Mouse (Mus musculus): ENCODE measurements around the gene Cep131. TPM values are rescaled to one million over a fixed set of nuclear protein-coding genes. Genes with fewer than 3 reads are reported as not detected.

The Cep131 gene
- polyA plus RNA-seq, 2 experiments, result 2.7 to 4.4 TPM

DNA sequence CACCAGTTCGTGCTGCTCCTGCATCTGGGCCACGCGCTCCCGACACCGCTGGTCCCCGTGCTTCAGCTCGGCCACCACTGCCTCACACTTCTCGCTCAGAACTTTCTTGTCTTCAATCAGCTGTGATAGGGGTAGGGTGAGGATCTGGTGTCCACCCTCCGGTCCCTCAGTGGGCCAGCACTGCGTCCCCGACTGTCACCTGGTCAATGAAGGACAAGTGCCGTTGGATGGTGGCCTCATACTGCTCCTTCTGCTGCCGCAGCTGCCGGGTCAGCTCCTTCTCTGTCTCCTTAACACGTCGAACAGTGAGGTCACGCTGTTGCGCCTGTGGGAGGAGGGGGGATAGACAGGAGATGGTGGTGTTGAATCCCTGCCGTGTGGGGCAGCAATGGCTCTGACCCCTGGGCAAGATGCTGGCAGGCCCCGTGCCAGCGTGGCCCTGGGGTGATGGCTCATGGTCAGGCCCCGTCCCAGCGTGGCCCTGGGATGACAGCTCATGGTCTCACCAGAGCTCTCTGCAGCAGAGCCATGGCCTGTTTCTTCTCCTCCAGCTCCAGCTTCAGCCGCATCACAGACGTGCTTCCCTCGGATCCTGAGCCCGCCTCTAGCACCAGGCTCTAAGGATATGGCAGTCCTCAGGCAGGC lies 16.2 kb downstream of the Cep131 start:
- WGBS (ENCODE audit: insufficient replicate concordance), result 76% methylated on average over 27 of the region's 27 CpGs
- no peak overlapping the region for H3K4me3 ChIP-seq (ENCODE audit: insufficient read depth in 1 of 2, low read depth in 2 of 2, low read length in 2 of 2)
- no peak overlapping the region for H3K9ac ChIP-seq (replicated peaks)
- no peak for DNase-seq (ENCODE audit: low read depth in 3 of 3, low spot score in 3 of 3)
- H3K9me3 ChIP-seq (ENCODE audit: control insufficient read depth, low read length), result no peaks in the 10 kb centered on the region
- H3K27ac ChIP-seq, result no peak overlapping the region
- no peaks in the 10 kb centered on the region for H3K36me3 ChIP-seq (replicated peaks; ENCODE audit: control insufficient read depth, insufficient read depth, low read depth)
- no peaks in the 10 kb centered on the region for H3K27me3 ChIP-seq (ENCODE audit: control insufficient read depth, insufficient read depth, low read length)
- no peaks in the 10 kb centered on the region for H3K4me1 ChIP-seq (replicated peaks; ENCODE audit: control insufficient read depth in 2 of 2, insufficient read depth in 2 of 2, low read length in 1 of 2)
- TF ChIP-seq EP300 (IDR thresholded peaks at IDR 0.05; ENCODE audit: low read depth) (no peak), CTCF (IDR thresholded peaks at IDR 0.05; ENCODE audit: low read depth) (no peak)
- no peak for ATAC-seq (ENCODE audit: insufficient read depth)
- H3K4me2 ChIP-seq (ENCODE audit: low read depth), result no peak overlapping the region

DNA sequence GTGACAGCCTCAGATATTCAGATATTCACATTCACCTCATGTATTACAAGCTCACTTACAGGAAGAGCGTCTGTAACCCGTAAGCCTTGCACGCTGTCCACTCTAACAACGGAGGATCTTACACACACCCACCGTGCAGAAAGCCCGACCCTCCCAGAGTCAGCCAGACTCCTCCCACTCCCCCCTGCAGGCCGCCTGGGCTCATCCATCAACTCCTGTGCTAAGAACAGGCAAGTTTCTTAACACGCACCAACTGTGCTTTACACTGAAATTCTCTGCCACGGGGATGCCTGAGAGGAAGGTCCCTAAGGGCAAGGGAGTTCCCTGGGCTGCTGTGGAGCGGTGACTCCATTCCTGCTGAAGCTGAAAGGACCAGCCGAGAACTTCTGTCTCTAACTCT lies 17.4 kb downstream of the Cep131 start:
- Histone ChIP-seq H3K4me3 (ENCODE audit: insufficient read depth in 1 of 2, low read depth in 2 of 2, low read length in 2 of 2) (no peak overlapping the region), H3K9ac (replicated peaks) (no peak overlapping the region), H3K4me2 (ENCODE audit: low read depth) (no peak overlapping the region), H3K4me1 (replicated peaks; ENCODE audit: control insufficient read depth in 2 of 2, insufficient read depth in 2 of 2, low read length in 1 of 2) (no peaks in the 10 kb centered on the region), H3K9me3 (ENCODE audit: control insufficient read depth, low read length) (no peaks in the 10 kb centered on the region), H3K27ac (no peak overlapping the region), H3K36me3 (replicated peaks; ENCODE audit: control insufficient read depth, insufficient read depth, low read depth) (no peaks in the 10 kb centered on the region), H3K27me3 (ENCODE audit: control insufficient read depth, insufficient read depth, low read length) (no peaks in the 10 kb centered on the region)
- DNase-seq (ENCODE audit: low read depth in 3 of 3, low spot score in 3 of 3), result no peak
- no peak for TF ChIP-seq EP300 (IDR thresholded peaks at IDR 0.05; ENCODE audit: low read depth)
- no peak for TF ChIP-seq CTCF (IDR thresholded peaks at IDR 0.05; ENCODE audit: low read depth)
- WGBS (ENCODE audit: insufficient replicate concordance), result 66% methylated on average over 11 of the region's 11 CpGs
- no peak for ATAC-seq (ENCODE audit: insufficient read depth)

DNA sequence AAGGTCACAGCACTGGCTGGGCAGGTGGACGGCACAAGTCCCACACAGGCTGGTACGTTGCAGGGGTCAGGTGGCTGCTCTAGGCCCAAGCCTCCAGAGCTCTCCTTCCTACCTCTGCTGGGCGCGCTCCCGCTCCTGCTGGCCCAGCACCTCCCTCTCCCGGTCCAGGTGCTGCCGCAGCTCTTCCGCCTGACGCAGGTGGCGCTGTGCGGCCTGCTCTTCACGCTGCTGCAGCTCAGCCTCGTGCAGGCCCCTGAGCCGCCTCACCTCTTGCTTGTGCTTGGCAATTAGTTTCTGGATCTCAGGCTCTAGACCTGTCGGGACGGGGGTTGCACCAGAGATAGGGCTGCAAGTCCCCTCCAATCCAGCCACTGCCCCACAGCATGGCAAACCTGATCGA lies 18.8 kb downstream of the Cep131 start:
- no peak for TF ChIP-seq EP300 (IDR thresholded peaks at IDR 0.05; ENCODE audit: low read depth)
- peak; percentile 41 for TF ChIP-seq CTCF (IDR thresholded peaks at IDR 0.05; ENCODE audit: low read depth)
- H3K27me3 ChIP-seq (ENCODE audit: control insufficient read depth, insufficient read depth, low read length), result no peaks in the 10 kb centered on the region
- H3K9ac ChIP-seq (replicated peaks), result no peak overlapping the region
- no peak overlapping the region for H3K27ac ChIP-seq
- ATAC-seq (ENCODE audit: insufficient read depth), result no peak
- H3K4me1 ChIP-seq (replicated peaks; ENCODE audit: control insufficient read depth in 2 of 2, insufficient read depth in 2 of 2, low read length in 1 of 2), result no peaks in the 10 kb centered on the region
- no peak overlapping the region for H3K4me2 ChIP-seq (ENCODE audit: low read depth)
- H3K4me3 ChIP-seq (ENCODE audit: insufficient read depth in 1 of 2, low read depth in 2 of 2, low read length in 2 of 2), result no peak overlapping the region
- WGBS (ENCODE audit: insufficient replicate concordance), result 79% methylated on average over 17 of the region's 17 CpGs
- no peaks in the 10 kb centered on the region for H3K9me3 ChIP-seq (ENCODE audit: control insufficient read depth, low read length)
- no peak for DNase-seq (ENCODE audit: low read depth in 3 of 3, low spot score in 3 of 3)
- no peaks in the 10 kb centered on the region for H3K36me3 ChIP-seq (replicated peaks; ENCODE audit: control insufficient read depth, insufficient read depth, low read depth)

DNA sequence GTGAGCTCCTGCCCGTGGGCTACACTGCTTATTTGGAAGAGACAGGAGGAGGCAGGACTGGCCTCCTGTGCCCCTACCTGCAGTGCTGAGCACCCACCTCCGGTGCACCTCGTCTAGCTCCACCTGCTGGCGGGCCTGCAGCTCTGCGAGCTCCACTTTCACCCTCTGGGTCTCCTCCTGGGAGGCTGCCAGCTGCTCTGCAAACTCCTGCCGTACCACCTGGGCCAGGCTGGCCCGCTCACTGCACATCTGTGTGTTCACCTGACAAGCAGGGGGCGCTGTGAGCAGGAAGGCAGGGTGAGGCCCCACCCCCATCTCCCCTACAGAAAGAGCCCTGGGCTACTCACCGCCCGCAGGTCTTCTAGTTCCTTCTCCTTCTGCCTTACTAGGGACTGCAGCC lies 21.3 kb downstream of the Cep131 start:
- DNase-seq (ENCODE audit: low read depth in 3 of 3, low spot score in 3 of 3), result no peak
- WGBS (ENCODE audit: insufficient replicate concordance), result 36% methylated on average over 10 of the region's 10 CpGs
- Histone ChIP-seq H3K4me3 (ENCODE audit: insufficient read depth in 1 of 2, low read depth in 2 of 2, low read length in 2 of 2) (no peak overlapping the region), H3K36me3 (replicated peaks; ENCODE audit: control insufficient read depth, insufficient read depth, low read depth) (no peaks in the 10 kb centered on the region), H3K4me1 (replicated peaks; ENCODE audit: control insufficient read depth in 2 of 2, insufficient read depth in 2 of 2, low read length in 1 of 2) (no peaks in the 10 kb centered on the region), H3K27ac (no peak overlapping the region), H3K4me2 (ENCODE audit: low read depth) (no peak overlapping the region), H3K9ac (replicated peaks) (no peak overlapping the region), H3K27me3 (ENCODE audit: control insufficient read depth, insufficient read depth, low read length) (no peaks in the 10 kb centered on the region), H3K9me3 (ENCODE audit: control insufficient read depth, low read length) (no peaks in the 10 kb centered on the region)
- TF ChIP-seq CTCF (IDR thresholded peaks at IDR 0.05; ENCODE audit: low read depth) (peak; percentile 86), EP300 (IDR thresholded peaks at IDR 0.05; ENCODE audit: low read depth) (no peak)
- ATAC-seq (ENCODE audit: insufficient read depth), result no peak

DNA sequence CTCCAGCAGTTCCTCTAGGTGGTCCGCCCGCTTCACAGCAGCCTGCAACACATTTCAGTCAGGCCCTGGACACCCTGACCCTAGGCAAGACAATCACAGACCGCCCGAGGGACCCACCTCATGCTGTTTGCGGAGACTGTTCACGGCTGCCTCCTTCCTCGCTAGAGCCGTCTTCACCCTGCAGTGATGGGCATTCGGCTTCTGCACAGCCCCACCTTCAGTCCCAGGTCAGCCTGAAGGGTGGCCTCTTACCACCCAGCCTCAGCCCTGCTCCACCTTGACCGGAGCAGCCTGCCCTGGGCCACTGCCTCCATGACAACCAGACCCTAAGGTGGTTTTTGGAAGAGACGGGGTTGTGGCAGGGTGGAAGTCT lies 22.0 kb downstream of the Cep131 start:
- H3K27me3 ChIP-seq (ENCODE audit: control insufficient read depth, insufficient read depth, low read length), result no peaks in the 10 kb centered on the region
- no peak overlapping the region for H3K4me3 ChIP-seq (ENCODE audit: insufficient read depth in 1 of 2, low read depth in 2 of 2, low read length in 2 of 2)
- ATAC-seq (ENCODE audit: insufficient read depth), result no peak
- H3K9me3 ChIP-seq (ENCODE audit: control insufficient read depth, low read length), result no peaks in the 10 kb centered on the region
- TF ChIP-seq CTCF (IDR thresholded peaks at IDR 0.05; ENCODE audit: low read depth), result no peak
- TF ChIP-seq EP300 (IDR thresholded peaks at IDR 0.05; ENCODE audit: low read depth), result no peak
- no peak overlapping the region for H3K9ac ChIP-seq (replicated peaks)
- H3K36me3 ChIP-seq (replicated peaks; ENCODE audit: control insufficient read depth, insufficient read depth, low read depth), result no peaks in the 10 kb centered on the region
- no peak overlapping the region for H3K4me2 ChIP-seq (ENCODE audit: low read depth)
- 74% methylated on average over 11 of the region's 11 CpGs for WGBS (ENCODE audit: insufficient replicate concordance)
- DNase-seq (ENCODE audit: low read depth in 3 of 3, low spot score in 3 of 3), result no peak
- H3K27ac ChIP-seq, result no peak overlapping the region
- H3K4me1 ChIP-seq (replicated peaks; ENCODE audit: control insufficient read depth in 2 of 2, insufficient read depth in 2 of 2, low read length in 1 of 2), result no peaks in the 10 kb centered on the region

Measured in liver, embryonic 14.5 days (tissue).